Mouse (Mus musculus) stomach, embryonic 16.5 days (tissue): ENCODE measurements around the gene Ccdc63. TPM values are rescaled to one million over a fixed set of nuclear protein-coding genes. Genes with fewer than 3 reads are reported as not detected.

Source experiments
- ATAC-seq: fragments of 200-750 bp; cut with Nextera tagmentation; 2 replicates; pipeline ENCODE4 v1.8.0; 2017; ENCODE audit warnings: moderate number of reproducible peaks, moderate TSS enrichment; ENCODE audit not compliant: insufficient read depth, low FRiP score
- H3K27ac ChIP-seq: fragments of 300-500 bp; sonication (generic); 2 replicates; pipeline ENCODE4 v1.5.1; 2014; ENCODE audit warnings: low read length
- H3K27me3 ChIP-seq: fragments of 300-500 bp; sonication (generic); 2 replicates; pipeline ENCODE4 v1.6.1; 2014; ENCODE audit warnings: low read length, control low read depth, mixed read lengths; ENCODE audit not compliant: control insufficient read depth, insufficient read depth
- H3K36me3 ChIP-seq: fragments of 300-500 bp; sonication (generic); 2 replicates; pipeline ENCODE4 v1.6.1; 2014; ENCODE audit warnings: low read length; ENCODE audit not compliant: control insufficient read depth, insufficient read depth
- H3K4me1 ChIP-seq: fragments of 300-500 bp; sonication (generic); 2 replicates; pipeline ENCODE4 v1.6.1; 2014; ENCODE audit warnings: low read length, control low read depth, mixed read lengths; ENCODE audit not compliant: control insufficient read depth, insufficient read depth
- H3K4me2 ChIP-seq: fragments of 300-500 bp; sonication (generic); 2 replicates; pipeline ENCODE4 v1.6.1; 2014; ENCODE audit warnings: low read depth, low read length, mixed read lengths
- H3K4me3 ChIP-seq: fragments of 300-500 bp; sonication (generic); replicated peaks from 2 replicates; pipeline ENCODE4 v1.5.1; 2014; ENCODE audit warnings: mild to moderate bottlenecking, low read length
- H3K9ac ChIP-seq: fragments of 300-500 bp; sonication (generic); 2 replicates; pipeline ENCODE4 v1.6.1; 2014; ENCODE audit warnings: low read length
- H3K9me3 ChIP-seq: fragments of 300-500 bp; sonication (generic); replicated peaks from 2 replicates; pipeline ENCODE4 v1.6.1; 2016; ENCODE audit warnings: low read length, control low read depth; ENCODE audit not compliant: control insufficient read depth
- WGBS: fragments of 180-500 bp; shearing (Covaris S2); extraction: QIAGEN DNeasy Blood & Tissue Kit; methylation state at CpG from one replicate; pipeline ENCODE4 v1.1.7; 2014; 5-methylcytosine and 5-hydroxymethylcytosine counted together
- polyA plus RNA-seq: library from polyadenylated mRNA; unstranded; fragments of >200 nt; fragmentation: Nextera tagmentation; extraction: Ambion mirVana; gene quantifications from 2 replicates; pipeline ENCODE4 v1.2.1, GENCODE M21; 2015

Gene Ccdc63
- polyA plus RNA-seq, 1 experiment from 2014 or later, result not detected

- Histone ChIP-seq H3K4me1 (no peaks in the 10 kb centered on the region), H3K36me3 (no peaks in the 10 kb centered on the region), H3K27ac (no peak overlapping the region), H3K9ac (no peak overlapping the region), H3K27me3 (no peaks in the 10 kb centered on the region), H3K9me3 (no peaks in the 10 kb centered on the region), H3K4me2 (no peak overlapping the region), H3K4me3 (no peak overlapping the region)
- no peak for ATAC-seq
- WGBS, result 2% methylated on average over 2 of the region's 2 CpGs
These were observed 26.4 kb downstream of the Ccdc63 start for GRCm38 (mm10) chr5:122114176-122114575.

- Histone ChIP-seq H3K27me3 (no peaks in the 10 kb centered on the region), H3K4me1 (no peaks in the 10 kb centered on the region), H3K36me3 (no peaks in the 10 kb centered on the region), H3K27ac (no peak overlapping the region), H3K4me3 (no peak overlapping the region), H3K9ac (no peak overlapping the region), H3K9me3 (no peaks in the 10 kb centered on the region), H3K4me2 (no peak overlapping the region)
- no peak for ATAC-seq
- WGBS, result 70% methylated on average over 7 of the region's 7 CpGs
These were observed 27.2 kb downstream of the Ccdc63 start for GRCm38 (mm10) chr5:122113450-122113849.

DNA sequence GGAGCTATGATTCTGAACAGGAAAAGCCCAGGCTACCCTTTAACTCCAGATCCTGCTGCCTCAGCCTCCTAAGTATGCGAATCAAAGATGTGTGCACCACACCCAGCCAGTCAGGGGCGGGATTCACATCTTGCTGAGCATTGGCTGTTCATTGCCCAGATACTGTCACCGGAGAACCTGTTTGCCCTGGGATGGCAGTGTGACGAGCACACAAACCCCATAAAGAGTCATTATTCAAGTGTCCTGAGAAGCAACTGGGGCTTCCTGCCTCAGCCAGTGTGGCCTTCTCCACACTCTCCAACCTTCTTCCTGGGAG, 28.7 kb downstream of the Ccdc63 start:
- Histone ChIP-seq H3K4me1 (no peaks in the 10 kb centered on the region), H3K36me3 (no peaks in the 10 kb centered on the region), H3K27me3 (no peaks in the 10 kb centered on the region), H3K4me2 (no peak overlapping the region), H3K4me3 (no peak overlapping the region), H3K27ac (no peak overlapping the region), H3K9me3 (no peaks in the 10 kb centered on the region), H3K9ac (no peak overlapping the region)
- WGBS, result 41% methylated on average over 4 of the region's 4 CpGs
- ATAC-seq, result no peak

GRCm38 (mm10) chr5:122111091-122111932, 29.3 kb downstream of the Ccdc63 start:
- Histone ChIP-seq H3K27me3 (no peaks in the 10 kb centered on the region), H3K4me1 (no peaks in the 10 kb centered on the region)

GRCm38 (mm10) chr5:122110625-122111024, 30.0 kb downstream of the Ccdc63 start:
- H3K36me3 ChIP-seq, result no peaks in the 10 kb centered on the region
- no peaks in the 10 kb centered on the region for H3K27me3 ChIP-seq
- ATAC-seq, result no peak
- H3K9me3 ChIP-seq, result no peaks in the 10 kb centered on the region
- no peak overlapping the region for H3K4me3 ChIP-seq
- H3K4me1 ChIP-seq, result no peaks in the 10 kb centered on the region
- no peak overlapping the region for H3K27ac ChIP-seq
- 91% methylated on average over 13 of the region's 13 CpGs for WGBS
- H3K9ac ChIP-seq, result no peak overlapping the region
- no peak overlapping the region for H3K4me2 ChIP-seq

More at GRCm38 (mm10) chr5:122111091-122111932, 29.3 kb downstream of the Ccdc63 start:
- no peak overlapping the region for H3K4me3 ChIP-seq
- no peaks in the 10 kb centered on the region for H3K36me3 ChIP-seq
- WGBS, result 69% methylated on average over 26 of the region's 26 CpGs
- H3K9ac ChIP-seq, result no peak overlapping the region
- H3K4me2 ChIP-seq, result no peak overlapping the region
- H3K9me3 ChIP-seq, result no peaks in the 10 kb centered on the region
- H3K27ac ChIP-seq, result no peak overlapping the region
- no peak for ATAC-seq

- no peaks in the 10 kb centered on the region for H3K27me3 ChIP-seq
- no peaks in the 10 kb centered on the region for H3K4me1 ChIP-seq
- no peak overlapping the region for H3K4me2 ChIP-seq
- H3K36me3 ChIP-seq, result no peaks in the 10 kb centered on the region
- no peak overlapping the region for H3K4me3 ChIP-seq
- H3K9ac ChIP-seq, result no peak overlapping the region
- no peaks in the 10 kb centered on the region for H3K9me3 ChIP-seq
- no peak overlapping the region for H3K27ac ChIP-seq
- ATAC-seq, result no peak
- WGBS, result 53% methylated on average over 16 of the region's 16 CpGs
These were observed 31.1 kb downstream of the Ccdc63 start for GRCm38 (mm10) chr5:122109325-122110060.

DNA sequence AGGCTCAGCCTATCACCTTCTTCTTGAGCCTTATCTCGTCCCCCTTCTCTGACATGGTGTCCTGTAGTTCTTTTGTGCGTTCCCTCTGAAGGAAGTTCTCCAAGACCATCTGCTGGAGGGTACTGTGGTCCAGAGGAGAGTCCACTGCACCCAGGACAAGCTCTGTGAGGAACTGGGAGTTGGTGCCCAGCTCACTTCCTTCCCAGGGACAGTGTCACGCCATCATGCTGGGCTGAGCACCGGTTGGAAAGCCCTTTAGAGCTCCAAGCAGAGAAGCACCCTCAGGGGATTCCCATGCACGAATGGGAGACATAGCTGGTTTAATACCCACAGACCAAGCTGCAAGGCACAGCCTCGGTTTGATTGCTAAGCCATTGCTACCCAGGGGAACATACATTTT, 32.5 kb downstream of the Ccdc63 start:
- no peaks in the 10 kb centered on the region for H3K9me3 ChIP-seq
- H3K36me3 ChIP-seq, result no peaks in the 10 kb centered on the region
- no peak overlapping the region for H3K9ac ChIP-seq
- 64% methylated on average over 6 of the region's 6 CpGs for WGBS
- no peak for ATAC-seq
- no peaks in the 10 kb centered on the region for H3K27me3 ChIP-seq
- H3K4me3 ChIP-seq, result no peak overlapping the region
- no peak overlapping the region for H3K27ac ChIP-seq
- no peak overlapping the region for H3K4me2 ChIP-seq
- H3K4me1 ChIP-seq, result peaks cover 3% of the 10 kb centered on the region; the same call in 1 of the 2 replicates

GRCm38 (mm10) chr5:122106212-122106611, 34.4 kb downstream of the Ccdc63 start:
- Histone ChIP-seq H3K4me1 (peaks cover 6% of the 10 kb centered on the region; the same call in 1 of the 2 replicates), H3K4me3 (no peak overlapping the region), H3K27me3 (peaks cover 3% of the 10 kb centered on the region; the same call in 1 of the 2 replicates), H3K4me2 (no peak overlapping the region), H3K9ac (no peak overlapping the region), H3K9me3 (no peaks in the 10 kb centered on the region), H3K27ac (no peak overlapping the region), H3K36me3 (no peaks in the 10 kb centered on the region)
- no peak for ATAC-seq
- 72% methylated on average over 6 of the region's 6 CpGs for WGBS

DNA sequence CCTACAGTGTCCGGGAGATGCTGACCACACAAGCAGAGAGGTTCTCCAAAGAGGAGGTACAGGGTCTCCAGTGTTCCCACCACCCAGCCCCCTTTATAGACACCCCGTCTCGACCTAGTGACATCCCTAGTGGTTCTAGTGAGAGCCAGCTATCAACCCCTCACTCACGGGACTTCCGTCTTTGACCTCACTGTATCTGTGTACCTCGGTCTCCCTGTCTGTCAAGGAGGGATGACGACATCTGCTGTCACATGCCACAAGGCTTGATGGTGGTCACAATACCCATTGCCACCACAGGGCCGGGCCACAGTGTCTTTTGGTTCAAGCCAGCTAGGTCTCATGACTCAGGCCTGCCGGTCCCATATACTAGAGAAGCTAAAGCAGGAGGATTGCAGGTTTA, 35.6 kb downstream of the Ccdc63 start:
- ATAC-seq, result no peak
- peaks cover 6% of the 10 kb centered on the region; the same call in 1 of the 2 replicates for H3K4me1 ChIP-seq
- H3K27me3 ChIP-seq, result peaks cover 3% of the 10 kb centered on the region; the same call in 1 of the 2 replicates
- H3K9ac ChIP-seq, result no peak overlapping the region
- no peak overlapping the region for H3K4me2 ChIP-seq
- H3K36me3 ChIP-seq, result no peaks in the 10 kb centered on the region
- H3K27ac ChIP-seq, result no peak overlapping the region
- 87% methylated on average over 9 of the region's 9 CpGs for WGBS
- H3K9me3 ChIP-seq, result no peaks in the 10 kb centered on the region
- no peak overlapping the region for H3K4me3 ChIP-seq
